Mouse (Mus musculus): ENCODE measurements at regions not wholly inside any gene's neighbourhood (a gene's known extent, or its start where the extent isn't known, plus 50 kb on each side); places are given as distances from the start of the nearest gene placed in this dataset.

DNA sequence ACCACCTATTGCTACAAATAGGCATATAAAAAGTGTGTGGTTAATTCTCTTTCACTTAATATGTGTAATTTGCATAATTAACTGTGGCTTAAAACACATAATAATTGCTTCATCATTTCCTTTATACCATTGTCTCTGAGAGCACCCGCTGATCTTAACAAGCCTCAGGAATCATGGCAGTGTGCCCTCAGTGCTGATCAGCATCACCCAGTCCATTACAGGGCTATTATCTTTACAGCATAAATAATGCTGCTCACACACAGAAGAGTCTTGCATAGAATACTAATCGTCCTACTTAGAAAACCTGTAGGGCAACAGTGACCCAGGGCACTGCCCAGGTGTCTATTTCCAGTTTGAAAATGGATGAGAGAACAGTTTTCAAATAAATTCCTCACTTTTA, 102.4 kb downstream of the Gm597 start:
- DNase-seq (ENCODE audit: low spot score), result no peak

- DNase-seq (ENCODE audit: low spot score), result no peak
These were observed 104.7 kb downstream of the Gm597 start for GRCm38 (mm10) chr1:28675336-28675735.

- no peak for DNase-seq (ENCODE audit: low spot score)
These were observed 139.2 kb downstream of the Gm597 start for GRCm38 (mm10) chr1:28640818-28641217.

- DNase-seq (ENCODE audit: low spot score), result peak; percentile 9
These were observed 157.3 kb downstream of the Gm597 start for GRCm38 (mm10) chr1:28622745-28623144.

DNA sequence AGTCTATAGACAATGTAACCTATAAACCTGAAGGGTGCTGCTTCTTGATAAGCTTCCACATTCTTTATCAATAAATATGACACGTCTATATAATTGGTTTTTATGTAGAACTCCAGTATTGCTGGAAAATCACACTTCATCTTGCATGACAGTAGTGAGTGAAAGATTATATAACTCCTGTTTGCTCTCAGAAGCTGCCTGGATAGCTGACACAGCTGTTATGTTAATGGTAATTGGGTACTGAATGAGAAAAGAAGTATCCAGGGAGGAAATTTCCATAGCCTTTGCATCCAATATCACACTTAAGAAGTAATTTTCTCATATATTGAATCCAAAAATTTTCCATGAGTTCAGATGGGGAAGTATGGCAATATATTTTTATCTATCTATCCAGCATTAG, 177.7 kb downstream of the Gm597 start:
- no peak for DNase-seq (ENCODE audit: low spot score)

GRCm38 (mm10) chr1:28565383-28566154, 214.5 kb downstream of the Gm597 start:
- DNase-seq (ENCODE audit: low spot score), result no peak

DNA sequence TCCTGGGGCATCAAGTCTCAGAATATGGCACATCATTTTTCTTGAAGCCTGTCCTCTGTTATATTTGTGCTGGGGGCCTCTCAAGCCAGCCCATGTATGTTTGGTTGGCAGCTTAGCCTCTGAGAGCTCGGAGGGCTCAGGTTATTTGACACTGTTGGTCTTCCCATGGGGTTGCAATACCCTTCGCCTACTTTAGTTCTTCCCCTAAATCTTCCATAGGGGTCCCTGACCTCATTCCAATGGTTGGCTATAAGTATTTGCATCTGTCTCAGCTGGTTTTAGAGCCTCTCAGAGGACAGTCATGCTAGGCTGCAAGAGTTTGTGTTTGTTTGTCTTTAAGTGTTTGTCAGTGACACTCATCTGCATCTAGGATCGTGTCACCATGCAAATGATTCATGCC, 216.2 kb downstream of the Gm597 start:
- DNase-seq (ENCODE audit: low spot score), result no peak

All from testis, postnatal 14 days (tissue).